Mouse (Mus musculus) embryo, embryonic 10.5 days (tissue): Measurements from ENCODE around the gene Sfpq.

ENCODE experiments used
- DNase-seq: peaks from one replicate; pipeline ENCODE4 v3.0.0-alpha.2; 2015; ENCODE audit warnings: low spot score

The Sfpq gene

GRCm38 (mm10) chr4:127027228-127028190 lies 6.4 kb downstream of the Sfpq start:
- DNase-seq = peak; percentile 75

- no peak for DNase-seq
These were observed 16.0 kb downstream of the Sfpq start for GRCm38 (mm10) chr4:127037158-127037557.

GRCm38 (mm10) chr4:127037908-127038827 lies 17.0 kb downstream of the Sfpq start:
- no peak for DNase-seq

GRCm38 (mm10) chr4:127038828-127039349 lies 17.8 kb downstream of the Sfpq start:
- DNase-seq = no peak

GRCm38 (mm10) chr4:127039871-127040483 lies 18.9 kb downstream of the Sfpq start:
- no peak for DNase-seq

- DNase-seq = no peak
These were observed 22.4 kb downstream of the Sfpq start for GRCm38 (mm10) chr4:127043540-127043939.

- DNase-seq = no peak
These were observed 30.0 kb downstream of the Sfpq start for GRCm38 (mm10) chr4:127051121-127051520.

- no peak for DNase-seq
These were observed 31.9 kb downstream of the Sfpq start for GRCm38 (mm10) chr4:127053071-127053470.

- DNase-seq = no peak
These were observed 33.5 kb downstream of the Sfpq start for GRCm38 (mm10) chr4:127054522-127055198.

- DNase-seq = peak; percentile 92
These were observed 39.6 kb downstream of the Sfpq start, which contains the start of gene Zmym1 for GRCm38 (mm10) chr4:127060585-127061290. Gene Zmym1 (minus strand): TSS chr4:127061152.

- no peak for DNase-seq
These were observed 42.9 kb downstream of the Sfpq start for GRCm38 (mm10) chr4:127064051-127064450.

GRCm38 (mm10) chr4:127074915-127075314 lies 53.8 kb downstream of the Sfpq start:
- no peak for DNase-seq

GRCm38 (mm10) chr4:127076875-127077548 lies 55.9 kb downstream of the Sfpq start, which contains the start of gene Zmym6:
Gene Zmym6 (plus strand): TSS chr4:127077383.
- DNase-seq = peak; percentile 98

- no peak for DNase-seq
These were observed 59.7 kb downstream of the Sfpq start for GRCm38 (mm10) chr4:127080806-127081205.

GRCm38 (mm10) chr4:127083131-127083530 lies 62.0 kb downstream of the Sfpq start:
- DNase-seq = no peak

GRCm38 (mm10) chr4:127085761-127086160 lies 64.6 kb downstream of the Sfpq start:
- no peak for DNase-seq
